Mouse (Mus musculus) neural tube, embryonic 11.5 days (tissue): Measurements from ENCODE around the gene Tbrg4. TPM values are rescaled to one million over a fixed set of nuclear protein-coding genes. Genes with fewer than 3 reads are reported as not detected.
A peak's percentile ranks its signal among the peaks of the same experiment; 100 is the strongest.

Experiments used
- ATAC-seq: fragments of 200-750 bp; cut with Nextera tagmentation; 2 replicates; pipeline ENCODE4 v1.8.0; 2017; ENCODE audit warnings: moderate number of reproducible peaks, mild to moderate bottlenecking, moderate TSS enrichment, moderate library complexity; ENCODE audit not compliant: insufficient read depth, low FRiP score, low TSS enrichment
- DNase-seq: peaks from one replicate; pipeline ENCODE4 v3.0.0-alpha.2; 2015; ENCODE audit warnings: low spot score
- H3K27ac ChIP-seq: fragments of 300-500 bp; sonication (generic); 2 replicates; pipeline ENCODE4 v1.5.1; 2014; ENCODE audit warnings: low read depth, mild to moderate bottlenecking, low read length
- H3K27me3 ChIP-seq: fragments of 300-500 bp; sonication (generic); 2 replicates; pipeline ENCODE4 v1.6.1; 2014; ENCODE audit warnings: mild to moderate bottlenecking, low read length, mixed read lengths; ENCODE audit not compliant: control insufficient read depth, insufficient read depth
- H3K36me3 ChIP-seq: fragments of 300-500 bp; sonication (generic); 2 replicates; pipeline ENCODE4 v1.6.1; 2014; ENCODE audit warnings: mild to moderate bottlenecking, low read length, moderate library complexity, mixed read lengths; ENCODE audit not compliant: control insufficient read depth, insufficient read depth
- H3K4me1 ChIP-seq: fragments of 300-500 bp; sonication (generic); 2 replicates; pipeline ENCODE4 v1.6.1; 2014; ENCODE audit warnings: low read length, mixed read lengths; ENCODE audit not compliant: control insufficient read depth, insufficient read depth
- H3K4me2 ChIP-seq: fragments of 300-500 bp; sonication (generic); 2 replicates; pipeline ENCODE4 v1.6.1; 2014; ENCODE audit warnings: low read depth, mild to moderate bottlenecking, moderate library complexity
- H3K4me3 ChIP-seq: fragments of 300-500 bp; sonication (generic); 2 replicates; pipeline ENCODE4 v1.5.1; 2014; ENCODE audit warnings: low read depth, low read length
- H3K9ac ChIP-seq: fragments of 300-500 bp; sonication (generic); 2 replicates; pipeline ENCODE4 v1.6.1; 2014; ENCODE audit warnings: mild to moderate bottlenecking, low read length
- H3K9me3 ChIP-seq: fragments of 300-500 bp; sonication (generic); 2 replicates; pipeline ENCODE4 v1.6.1; 2016; ENCODE audit warnings: low read length; ENCODE audit not compliant: control insufficient read depth
- WGBS: fragments of 180-500 bp; shearing (Covaris S2); extraction: QIAGEN DNeasy Blood & Tissue Kit; methylation state at CpG from one replicate; pipeline ENCODE4 v1.1.7; 2014; 5-methylcytosine and 5-hydroxymethylcytosine counted together
- polyA plus RNA-seq: library from polyadenylated mRNA; unstranded; fragments of >200 nt; fragmentation: Nextera tagmentation; extraction: Ambion mirVana; gene quantifications from 2 replicates; pipeline ENCODE4 v1.2.1, GENCODE M21; 2014

The Tbrg4 gene
- polyA plus RNA-seq, 1 experiment from 2014 or later = 43.4 TPM

DNA sequence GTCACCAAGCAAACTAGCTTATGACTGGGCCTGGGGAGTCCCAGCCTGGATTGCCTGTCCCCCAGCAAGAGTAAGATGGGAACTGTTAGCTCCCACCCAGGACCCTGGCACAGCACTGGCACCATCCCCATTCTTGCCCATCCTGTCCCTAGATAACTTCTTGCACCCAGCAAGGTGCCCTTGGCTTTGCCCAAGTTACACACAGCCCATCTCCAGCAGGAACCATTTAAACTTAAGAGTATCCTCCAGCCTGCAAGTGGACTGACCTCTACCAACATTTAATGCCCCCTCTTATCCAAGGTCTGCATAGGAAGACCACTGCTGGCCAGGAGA is 21.3 kb downstream of the Tbrg4 start:
- peaks cover 6% of the 10 kb centered on the region; the same call in 1 of the 2 replicates for H3K4me1 ChIP-seq
- ATAC-seq (no peak), DNase-seq (no peak)
- peaks cover 8% of the 10 kb centered on the region; the same call in 1 of the 2 replicates for H3K27me3 ChIP-seq
- peak overlapping the region; percentile 67 for H3K4me2 ChIP-seq
- peak overlapping the region; percentile 45 for H3K4me3 ChIP-seq
- no peaks in the 10 kb centered on the region; the same call in 1 of the 2 replicates for H3K36me3 ChIP-seq
- H3K9ac ChIP-seq = peak overlapping the region; percentile 64
- no peak overlapping the region for H3K27ac ChIP-seq
- H3K9me3 ChIP-seq = no peaks in the 10 kb centered on the region

DNA sequence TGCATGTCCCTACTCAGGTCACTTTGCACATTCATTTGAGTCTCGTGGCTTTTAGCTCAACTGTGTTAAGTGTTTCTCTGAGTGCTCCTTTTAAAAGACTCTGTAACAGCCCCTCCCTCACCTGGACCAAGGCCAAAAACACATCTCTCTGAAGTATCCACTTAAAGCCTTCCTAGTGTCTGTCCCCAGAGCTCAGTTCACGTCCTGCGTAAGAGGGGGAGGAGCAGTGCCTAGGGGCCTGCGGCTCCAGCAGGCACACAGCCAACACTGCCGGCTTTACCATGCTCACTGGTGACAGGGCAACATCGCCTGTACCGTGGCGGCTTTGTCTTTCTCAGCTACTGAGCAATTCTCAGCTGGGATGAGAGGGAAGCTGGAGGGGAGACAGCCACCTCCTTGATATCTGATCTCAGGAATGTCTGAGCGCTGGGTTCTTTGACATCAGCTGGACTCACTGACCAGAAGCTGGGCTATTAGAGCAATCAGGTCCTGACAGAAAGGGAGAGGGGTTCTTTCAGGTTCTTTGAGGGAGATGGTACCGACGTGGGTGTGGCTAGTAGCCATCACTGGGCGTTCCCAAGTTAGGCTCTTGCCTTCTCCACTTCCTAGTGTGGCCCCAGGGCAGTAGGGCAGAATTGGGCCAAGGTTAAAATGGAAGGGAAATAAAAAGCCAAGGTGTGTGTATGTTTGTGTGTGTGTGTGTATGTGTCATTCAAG is 21.8 kb downstream of the Tbrg4 start:
- no peak for ATAC-seq
- WGBS = 25% methylated on average over 12 of the region's 12 CpGs

DNA sequence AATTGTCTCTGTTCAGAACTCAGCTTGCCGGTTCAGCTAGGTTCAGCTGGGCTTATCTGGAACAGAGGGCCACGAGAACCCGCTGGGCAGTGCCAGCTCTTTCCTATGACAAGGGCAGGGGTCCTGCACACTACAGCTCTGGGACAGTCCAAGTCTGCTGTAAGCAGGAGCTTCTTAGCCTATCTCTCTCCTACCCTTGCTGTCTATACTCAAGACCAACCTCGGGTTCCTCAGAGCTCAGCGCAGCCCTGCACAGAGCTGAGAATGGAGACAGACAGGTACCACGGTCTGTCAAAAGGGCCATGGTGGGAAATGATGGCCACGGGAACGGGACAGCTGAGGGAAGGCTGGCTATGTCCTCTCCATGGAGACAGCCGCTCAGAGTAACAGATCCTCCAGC is 22.6 kb downstream of the Tbrg4 start:
- ATAC-seq (no peak), DNase-seq (no peak)
- Histone ChIP-seq H3K27me3 (peaks cover 8% of the 10 kb centered on the region; the same call in 1 of the 2 replicates), H3K9ac (no peak overlapping the region), H3K36me3 (no peaks in the 10 kb centered on the region; the same call in 1 of the 2 replicates), H3K4me2 (peak overlapping the region; percentile 67), H3K27ac (no peak overlapping the region), H3K9me3 (no peaks in the 10 kb centered on the region), H3K4me1 (peaks cover 17% of the 10 kb centered on the region; the same call in 1 of the 2 replicates), H3K4me3 (peak overlapping the region; percentile 45; the same call in 1 of the 2 replicates)
- WGBS = 87% methylated on average over 9 of the region's 9 CpGs

More for the DNA sequence above, 21.8 kb downstream of the Tbrg4 start:
- H3K36me3 ChIP-seq = no peaks in the 10 kb centered on the region; the same call in 1 of the 2 replicates
- peak overlapping the region; percentile 45 for H3K4me3 ChIP-seq
- H3K4me1 ChIP-seq = peaks cover 9% of the 10 kb centered on the region; the same call in 1 of the 2 replicates
- H3K4me2 ChIP-seq = peak overlapping the region; percentile 67
- H3K27me3 ChIP-seq = peaks cover 8% of the 10 kb centered on the region; the same call in 1 of the 2 replicates
- H3K27ac ChIP-seq = no peak overlapping the region
- H3K9me3 ChIP-seq = no peaks in the 10 kb centered on the region
- no peak for DNase-seq
- peak overlapping the region; percentile 64; the same call in 1 of the 2 replicates for H3K9ac ChIP-seq

DNA sequence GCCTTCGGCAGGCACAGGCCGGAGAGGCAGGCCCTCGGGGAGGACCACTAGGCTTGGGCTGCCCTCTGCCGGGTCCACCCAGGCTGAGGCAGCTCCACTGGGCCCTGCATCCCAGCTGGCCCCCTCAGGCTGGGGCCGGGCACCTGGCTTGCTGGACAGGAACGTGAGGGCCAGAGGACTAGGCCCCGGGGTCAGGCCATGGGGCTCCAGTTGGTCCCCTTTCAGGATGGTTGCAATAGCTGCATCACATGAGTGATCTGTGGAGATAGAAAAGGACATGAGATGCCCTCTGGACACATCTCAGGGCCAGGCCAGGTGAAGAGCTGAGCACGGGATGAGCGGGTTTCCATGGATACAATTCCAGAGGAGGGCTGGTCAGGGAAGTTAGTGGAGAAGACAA is 23.2 kb downstream of the Tbrg4 start:
- peaks cover 17% of the 10 kb centered on the region; the same call in 1 of the 2 replicates for H3K4me1 ChIP-seq
- H3K4me2 ChIP-seq = no peak overlapping the region

DNA sequence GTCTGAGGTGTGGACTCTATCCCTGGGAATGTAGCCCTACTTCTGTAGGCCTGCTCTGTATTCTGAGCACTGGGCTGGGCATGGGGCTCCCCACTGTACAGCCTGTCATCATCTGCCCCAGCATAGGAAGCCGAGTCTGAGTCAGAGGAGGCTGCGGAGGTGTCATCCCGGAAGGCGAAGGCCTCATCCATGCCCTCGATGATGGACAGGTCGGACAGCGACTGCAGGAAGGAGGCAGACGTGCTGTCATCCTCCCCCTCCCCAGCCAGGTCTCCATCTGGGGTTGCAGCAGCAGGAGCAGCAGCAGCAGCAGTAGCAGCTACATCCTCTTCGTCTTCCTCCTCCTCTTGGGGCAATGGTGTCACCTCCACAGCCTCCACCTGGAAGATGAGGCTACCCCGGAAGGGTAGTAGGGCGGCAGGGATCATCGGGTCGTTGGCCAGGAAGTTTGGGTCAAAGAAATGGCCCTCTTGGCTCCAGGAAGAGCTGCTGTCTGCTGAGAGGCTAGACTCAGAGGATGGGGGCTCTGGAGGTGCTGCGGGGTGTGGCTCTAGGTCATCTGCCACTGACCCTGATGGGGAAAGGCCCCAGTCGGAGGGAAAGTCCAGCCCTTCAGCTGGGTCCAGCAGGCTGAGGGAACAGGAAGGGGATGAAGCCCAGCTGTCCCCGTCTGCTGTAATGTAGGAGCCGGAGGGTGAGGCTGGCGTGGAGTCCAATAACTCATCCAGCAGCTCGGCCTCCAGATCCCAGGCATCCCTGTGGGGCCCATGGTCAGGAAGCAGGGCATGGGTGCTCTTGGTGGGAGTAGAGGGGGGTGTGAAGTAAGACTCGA is 24.0 kb downstream of the Tbrg4 start:
- Histone ChIP-seq H3K4me1 (peaks cover 17% of the 10 kb centered on the region; the same call in 1 of the 2 replicates), H3K36me3 (peaks cover 4% of the 10 kb centered on the region; the same call in 1 of the 2 replicates), H3K27me3 (peaks cover 8% of the 10 kb centered on the region; the same call in 1 of the 2 replicates), H3K9me3 (no peaks in the 10 kb centered on the region), H3K27ac (no peak overlapping the region), H3K4me3 (no peak overlapping the region), H3K4me2 (no peak overlapping the region), H3K9ac (no peak overlapping the region)
- WGBS = 77% methylated on average over 20 of the region's 20 CpGs
- ATAC-seq = no peak
- no peak for DNase-seq

More for the DNA sequence above, 23.2 kb downstream of the Tbrg4 start:
- Histone ChIP-seq H3K27ac (no peak overlapping the region), H3K27me3 (peaks cover 8% of the 10 kb centered on the region; the same call in 1 of the 2 replicates), H3K4me3 (no peak overlapping the region), H3K36me3 (no peaks in the 10 kb centered on the region; the same call in 1 of the 2 replicates), H3K9me3 (no peaks in the 10 kb centered on the region), H3K9ac (no peak overlapping the region)
- ATAC-seq = no peak
- 79% methylated on average over 9 of the region's 9 CpGs for WGBS
- no peak for DNase-seq

DNA sequence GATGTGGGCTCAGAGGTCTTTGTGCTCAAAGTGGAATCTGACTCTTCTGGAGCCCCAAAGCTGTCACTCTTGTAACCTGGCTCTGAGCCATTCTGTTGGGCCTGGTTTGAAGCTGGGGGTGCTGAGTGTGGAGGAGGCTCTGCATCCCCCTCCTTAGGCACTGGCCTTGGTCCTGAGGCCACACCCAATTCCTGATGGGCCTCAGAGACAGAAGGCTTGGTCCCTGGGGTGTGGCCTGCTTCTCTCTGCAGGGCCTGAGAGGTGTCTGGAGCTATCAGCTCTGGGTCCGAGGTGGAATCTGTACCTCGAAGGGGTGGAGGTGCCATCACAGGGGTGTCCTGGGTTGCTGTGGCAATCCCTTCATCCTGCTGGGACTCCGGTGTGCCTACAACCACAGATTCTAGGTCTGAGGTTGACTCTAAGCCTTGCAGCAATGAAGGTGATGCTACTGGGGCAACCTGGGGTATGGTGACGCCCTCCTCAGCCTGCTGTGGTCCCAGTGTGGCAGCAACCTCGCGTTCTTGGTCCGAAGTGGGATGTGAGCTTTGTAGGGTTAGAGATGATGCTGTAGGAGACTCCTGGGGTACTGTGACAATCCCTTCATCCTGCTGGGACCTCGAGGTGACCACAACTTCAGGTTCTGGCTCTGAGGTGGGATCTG is 25.5 kb downstream of the Tbrg4 start:
- Histone ChIP-seq H3K36me3 (peaks cover 11% of the 10 kb centered on the region), H3K4me3 (no peak overlapping the region), H3K4me2 (no peak overlapping the region), H3K4me1 (peaks cover 12% of the 10 kb centered on the region; the same call in 1 of the 2 replicates), H3K27me3 (peaks cover 4% of the 10 kb centered on the region; the same call in 1 of the 2 replicates), H3K9ac (no peak overlapping the region), H3K9me3 (no peaks in the 10 kb centered on the region), H3K27ac (no peak overlapping the region)
- WGBS = 85% methylated on average over 8 of the region's 8 CpGs
- ATAC-seq (no peak), DNase-seq (no peak)

DNA sequence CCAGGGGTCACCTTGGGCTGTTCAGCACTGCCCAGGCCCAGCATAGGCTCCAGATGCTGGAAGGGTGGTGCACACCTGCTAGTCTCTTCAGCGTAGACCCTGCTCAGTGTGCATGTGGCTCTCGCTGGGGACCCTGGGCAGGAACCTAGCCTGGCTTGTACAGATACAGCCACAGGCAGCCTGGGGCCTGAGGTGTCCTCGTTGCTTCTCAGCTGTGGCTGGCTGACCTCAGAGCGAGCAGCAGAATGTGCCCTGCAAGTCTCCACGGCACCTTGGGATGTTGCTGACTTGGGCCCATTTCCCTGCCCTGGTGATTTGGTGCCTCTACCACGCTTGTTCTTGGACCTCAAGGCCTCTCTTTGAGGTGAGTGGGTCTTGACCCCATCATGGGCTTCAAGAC is 26.0 kb downstream of the Tbrg4 start:
- no peak overlapping the region for H3K4me2 ChIP-seq
- DNase-seq (no peak), ATAC-seq (0 out of 2 replicates have a peak, but pooled peaks have one; percentile 1)
- H3K4me1 ChIP-seq = peaks cover 12% of the 10 kb centered on the region; the same call in 1 of the 2 replicates
- H3K9ac ChIP-seq = peak overlapping the region; percentile 20; the same call in 1 of the 2 replicates
- H3K36me3 ChIP-seq = peaks cover 12% of the 10 kb centered on the region
- H3K4me3 ChIP-seq = no peak overlapping the region
- 91% methylated on average over 6 of the region's 6 CpGs for WGBS
- peak overlapping the region; percentile 47 for H3K27ac ChIP-seq
- no peaks in the 10 kb centered on the region for H3K9me3 ChIP-seq
- no peaks in the 10 kb centered on the region for H3K27me3 ChIP-seq

DNA sequence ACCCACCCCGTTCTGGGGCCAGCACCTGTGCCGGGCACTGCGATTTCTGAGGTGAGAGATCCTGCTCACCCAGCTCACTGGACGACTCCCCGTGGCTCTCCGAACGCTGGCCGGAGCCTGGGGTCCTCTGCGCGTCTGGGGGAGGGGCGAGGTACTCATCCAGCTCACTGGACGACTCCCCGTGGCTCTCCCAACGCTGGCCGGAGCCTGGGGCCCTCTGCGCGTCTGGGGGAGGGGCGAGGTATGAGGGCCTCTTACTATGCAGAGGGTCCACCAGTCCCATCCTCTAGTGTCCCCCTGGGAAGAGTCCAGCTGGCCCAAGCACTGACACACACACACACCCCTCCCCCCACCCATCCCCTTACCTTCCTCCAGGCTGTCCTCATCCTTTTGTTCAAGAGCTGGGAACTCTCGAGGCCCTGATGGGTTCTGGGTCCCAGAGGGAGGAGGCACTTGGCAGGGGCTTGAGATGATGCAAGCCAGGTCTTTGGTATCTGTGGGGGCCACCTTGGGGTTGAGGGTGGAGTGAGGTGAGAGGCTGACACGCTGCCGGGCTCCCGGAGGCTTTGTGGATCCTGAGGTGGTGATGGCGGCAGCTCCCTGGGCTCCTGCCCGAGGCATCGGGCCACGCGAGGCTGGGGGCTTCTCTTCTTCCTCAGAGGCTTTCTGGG is 26.7 kb downstream of the Tbrg4 start:
- H3K27me3 ChIP-seq = no peaks in the 10 kb centered on the region
- H3K4me3 ChIP-seq = no peak overlapping the region
- no peaks in the 10 kb centered on the region for H3K9me3 ChIP-seq
- H3K27ac ChIP-seq = peak overlapping the region; percentile 47
- H3K4me1 ChIP-seq = peaks cover 12% of the 10 kb centered on the region; the same call in 1 of the 2 replicates
- peak overlapping the region; percentile 20 for H3K9ac ChIP-seq
- DNase-seq = peak; percentile 71
- H3K36me3 ChIP-seq = peaks cover 15% of the 10 kb centered on the region
- ATAC-seq = peak; percentile 73
- peak overlapping the region; percentile 32 for H3K4me2 ChIP-seq
- WGBS = 18% methylated on average over 27 of the region's 27 CpGs
